In genomic region chr15:100865556-100865955, GRCm38 (mm10) we compare ENCODE assay signal across 18 mouse cellular contexts. TPM values are rescaled to one million over a fixed set of nuclear protein-coding genes. Genes with fewer than 3 reads are reported as not detected.
A peak's percentile ranks its signal among the peaks of the same experiment; 100 is the strongest.
DNase-seq lines count a peak whose midpoint lies in the region; ATAC-seq and TF ChIP-seq lines count a peak whose summit lies in the region.
"Had no signal": no experiment of that assay in that cellular context is flagged by ENCODE, and none has a peak within 500 bp of the region (broad histone marks: within the 10 kb centered on the region; RNA-seq: fewer than 3 reads in every experiment).

No protein-coding gene starts in this region.

- no peak overlapping the region for H3K27ac ChIP-seq in kidney, embryonic 15.5 days
- no peak overlapping the region for H3K27ac ChIP-seq in forebrain, postnatal 0 days (ENCODE audit: low read depth, low read length)
- H3K27ac ChIP-seq: embryonic facial prominence, embryonic 10.5 days; forebrain, embryonic 13.5 days; hindbrain, embryonic 10.5 days; midbrain, embryonic 13.5 days had no signal

- peaks cover 6% of the 10 kb centered on the region for H3K4me1 ChIP-seq in kidney, embryonic 15.5 days
- H3K4me1 ChIP-seq in forebrain, postnatal 0 days (ENCODE audit: insufficient read depth) = peaks cover 3% of the 10 kb centered on the region; the same call in 1 of the 2 replicates

- POLR2A ChIA-PET in Patski (lab: Charles Lee) = interaction anchor here (0.7 kb wide), 1 partner anchor 178 kb away, joined by 4 read pairs; no protein-coding TSS in a partner anchor

- in situ Hi-C loops in Patski (cut with MboI; ENCODE audit: low pct_unique_long_range_greater_than_20kb) = no loop called here

- peak; percentile 69 for TF ChIP-seq CTCF in Patski (IDR thresholded peaks at IDR 0.05)
- TF ChIP-seq CTCF in forebrain, postnatal 0 days (IDR thresholded peaks at IDR 0.05; ENCODE audit: low read depth) = no peak

- no peak overlapping the region for H3K4me2 ChIP-seq in kidney, embryonic 15.5 days
- no peak overlapping the region for H3K4me2 ChIP-seq in forebrain, postnatal 0 days (ENCODE audit: low read depth)
- H3K4me2 ChIP-seq: forebrain, embryonic 13.5 days; lung, embryonic 14.5 days; midbrain, embryonic 13.5 days had no signal

- H3K9ac ChIP-seq in kidney, embryonic 15.5 days = no peak overlapping the region
- H3K9ac ChIP-seq in forebrain, postnatal 0 days = no peak overlapping the region
- H3K9ac ChIP-seq: forebrain, embryonic 13.5 days; lung, embryonic 14.5 days; midbrain, embryonic 13.5 days had no signal

- ATAC-seq in CD4-positive, CD25-positive, alpha-beta regulatory T cell, adult 4 months = no peak
- ATAC-seq in kidney, embryonic 15.5 days (replicated peaks; ENCODE audit: low FRiP score) = no peak
- ATAC-seq in Patski = no peak
- no peak for ATAC-seq in forebrain, postnatal 0 days
- ATAC-seq: forebrain, embryonic 13.5 days; midbrain, embryonic 13.5 days had no signal

- DNase-seq in CD4-positive, CD25-positive, alpha-beta regulatory T cell, adult 2 months (ENCODE audit: low read depth, low spot score) = peak; percentile 11
- DNase-seq in kidney, postnatal 4 days = peak; percentile 23 to 34
- DNase-seq in A20 (ENCODE audit: low read depth, low spot score) (peak; percentile 32), Patski (ENCODE audit: low read depth, low spot score) (no peak)
- DNase-seq in frontal cortex, postnatal 25 days (ENCODE audit: low spot score in 2 of 2) = no peak
- no peak for DNase-seq in forebrain, postnatal 0 days
- DNase-seq: cerebellum, postnatal 36 days; kidney, postnatal 10 days; lung, embryonic 14.5 days had no signal

- 57% methylated on average over 3 of the region's 3 CpGs for WGBS in kidney, embryonic 15.5 days
- WGBS in forebrain, postnatal 0 days = 60% methylated on average over 3 of the region's 3 CpGs

- no peaks in the 10 kb centered on the region for H3K36me3 ChIP-seq in kidney, embryonic 15.5 days
- H3K36me3 ChIP-seq in forebrain, postnatal 0 days (ENCODE audit: insufficient read depth) = no peaks in the 10 kb centered on the region
- H3K36me3 ChIP-seq: embryonic facial prominence, embryonic 10.5 days; hindbrain, embryonic 10.5 days; midbrain, embryonic 13.5 days had no signal

- no peaks in the 10 kb centered on the region for H3K9me3 ChIP-seq in kidney, embryonic 15.5 days (replicated peaks)
- H3K9me3 ChIP-seq in forebrain, postnatal 0 days (ENCODE audit: low read length) = no peaks in the 10 kb centered on the region

- peaks cover 31% of the 10 kb centered on the region for H3K27me3 ChIP-seq in kidney, embryonic 15.5 days
- peaks cover 25% of the 10 kb centered on the region for H3K27me3 ChIP-seq in Patski
- no peaks in the 10 kb centered on the region for H3K27me3 ChIP-seq in forebrain, postnatal 0 days (ENCODE audit: insufficient read depth, low read length)

- no peak overlapping the region for H3K4me3 ChIP-seq in kidney, embryonic 15.5 days (replicated peaks)
- H3K4me3 ChIP-seq in forebrain, postnatal 0 days (ENCODE audit: low read depth, low read length) = no peak overlapping the region
- H3K4me3 ChIP-seq: embryonic facial prominence, embryonic 10.5 days; forebrain, embryonic 13.5 days; hindbrain, embryonic 10.5 days; midbrain, embryonic 13.5 days; myocyte had no signal

- CTCF ChIA-PET in Patski (lab: Charles Lee) = no interaction called here

RNA-seq across cellular contexts. Expression of gene Scn8a, which starts 4.1 kb away (rescaled TPM):
- polyA plus RNA-seq in CD4-positive, CD25-positive, alpha-beta regulatory T cell, adult 4 months (2017; shearing (Covaris generic)) = under 1 TPM; 0.29 to 0.32 TPM
- polyA plus RNA-seq in kidney, embryonic 15.5 days (2015; fragmentation: Nextera tagmentation; extraction: Ambion mirVana) = 11.9 and 13.3 TPM in 2 replicates
- polyA plus RNA-seq in Patski (2021) = 13.2 TPM
- total RNA-seq in forebrain, postnatal 0 days (2014; rRNA removed) = 22.1 and 26.9 TPM in 2 replicates
- polyA plus RNA-seq in forebrain, postnatal 0 days (2015; fragmentation: Nextera tagmentation; extraction: Ambion mirVana) = 11.7 and 15.5 TPM in 2 replicates
- total RNA-seq: granulocyte monocyte progenitor cell, adult 5-6 weeks; megakaryocyte progenitor cell, adult 5-6 weeks had no signal
- polyA plus RNA-seq: myocyte had no signal

Comparison
In these comparisons a context has a peak if more than half of its experiments do, and no peak if none do; other contexts are left out.
1. DNase-seq: peak in CD4-positive, CD25-positive, alpha-beta regulatory T cell, adult 2 months (single experiment), kidney, postnatal 4 days (2 of 2) and A20 (single experiment); none in Patski (single experiment), frontal cortex, postnatal 25 days (0 of 2) and forebrain, postnatal 0 days (single experiment).